Mouse (Mus musculus) forebrain, embryonic 11.5 days (tissue): ENCODE measurements around the gene Gramd4. TPM values are rescaled to one million over a fixed set of nuclear protein-coding genes. Genes with fewer than 3 reads are reported as not detected.
"Not testable (repeated sequence)": the region's sequence is repeated elsewhere in the genome, so short reads cannot be mapped to it uniquely, and the experiment has no call there.

Source experiments
- ATAC-seq: fragments of 200-750 bp; cut with Nextera tagmentation; replicated peaks from 2 replicates; pipeline ENCODE4 v1.8.0; 2017; ENCODE audit warnings: moderate TSS enrichment; ENCODE audit not compliant: low FRiP score
- DNase-seq: peaks from one replicate; pipeline ENCODE4 v3.0.0-alpha.2; 2017; ENCODE audit warnings: low spot score
- H3K27ac ChIP-seq: fragments of 300-500 bp; sonication (generic); 2 replicates; pipeline ENCODE4 v1.5.1; 2014; ENCODE audit warnings: low read depth, low read length
- H3K27me3 ChIP-seq: fragments of 300-500 bp; sonication (generic); 2 replicates; pipeline ENCODE4 v1.6.1; 2014; ENCODE audit warnings: mild to moderate bottlenecking, low read length, mixed read lengths; ENCODE audit not compliant: control insufficient read depth, insufficient read depth
- H3K36me3 ChIP-seq: fragments of 300-500 bp; sonication (generic); 2 replicates; pipeline ENCODE4 v1.6.1; 2014; ENCODE audit warnings: mild to moderate bottlenecking, low read length, moderate library complexity, mixed read lengths; ENCODE audit not compliant: control insufficient read depth, insufficient read depth
- H3K4me1 ChIP-seq: fragments of 300-500 bp; sonication (generic); replicated peaks from 2 replicates; pipeline ENCODE4 v1.6.1; 2014; ENCODE audit warnings: low read length, mixed read lengths; ENCODE audit not compliant: control insufficient read depth, insufficient read depth
- H3K4me2 ChIP-seq: fragments of 300-500 bp; sonication (generic); 2 replicates; pipeline ENCODE4 v1.6.1; 2014; ENCODE audit warnings: low read depth, mild to moderate bottlenecking, low read length, moderate library complexity, mixed read lengths; ENCODE audit not compliant: severe bottlenecking
- H3K4me3 ChIP-seq: fragments of 300-500 bp; sonication (generic); 2 replicates; pipeline ENCODE4 v1.5.1; 2014; ENCODE audit warnings: low read depth, low read length
- H3K9ac ChIP-seq: fragments of 300-500 bp; sonication (generic); 2 replicates; pipeline ENCODE4 v1.6.1; 2014; ENCODE audit warnings: low read length
- H3K9me3 ChIP-seq: fragments of 300-500 bp; sonication (generic); 2 replicates; pipeline ENCODE4 v1.6.1; 2016; ENCODE audit warnings: low read length, mixed read lengths; ENCODE audit not compliant: control insufficient read depth
- WGBS: fragments of 180-500 bp; shearing (Covaris S2); extraction: QIAGEN DNeasy Blood & Tissue Kit; methylation state at CpG from one replicate; pipeline ENCODE4 v1.1.7; 2014; 5-methylcytosine and 5-hydroxymethylcytosine counted together
- polyA plus RNA-seq: library from polyadenylated mRNA; unstranded; fragments of >200 nt; fragmentation: Nextera tagmentation; extraction: Ambion mirVana; gene quantifications from 2 replicates; pipeline ENCODE4 v1.2.1, GENCODE M21; 2014

The Gramd4 gene
- polyA plus RNA-seq, 1 experiment from 2014 or later = 15.5 TPM

- 39% methylated on average over 2 of the region's 2 CpGs for WGBS
- H3K4me2 ChIP-seq = no peak overlapping the region
- no peaks in the 10 kb centered on the region; the same call in 1 of the 2 replicates for H3K27me3 ChIP-seq
- no peaks in the 10 kb centered on the region for H3K36me3 ChIP-seq
- DNase-seq (peak; percentile 88), ATAC-seq (0 out of 2 replicates have a peak, but pooled peaks have one; percentile 19)
- H3K9ac ChIP-seq = no peak overlapping the region
- no peak overlapping the region for H3K4me3 ChIP-seq
- H3K4me1 ChIP-seq = peaks cover 7% of the 10 kb centered on the region; the same call in 1 of the 2 replicates
- H3K9me3 ChIP-seq = no peaks in the 10 kb centered on the region
- no peak overlapping the region for H3K27ac ChIP-seq
Measured at GRCm38 (mm10) chr15:86053890-86054536, 3.5 kb upstream of the Gramd4 start.

- not testable (repeated sequence) for H3K4me1 ChIP-seq, H3K36me3 ChIP-seq, H3K9ac ChIP-seq, H3K27ac ChIP-seq, H3K4me2 ChIP-seq, H3K27me3 ChIP-seq, ATAC-seq, H3K4me3 ChIP-seq, H3K9me3 ChIP-seq, DNase-seq
- 74% methylated on average over 3 of the region's 3 CpGs for WGBS
Measured at GRCm38 (mm10) chr15:86054861-86055260, 2.6 kb upstream of the Gramd4 start.

GRCm38 (mm10) chr15:86056221-86056760, 1.2 kb upstream of the Gramd4 start:
- no peak overlapping the region for H3K4me3 ChIP-seq
- no peaks in the 10 kb centered on the region for H3K9me3 ChIP-seq
- peaks cover 16% of the 10 kb centered on the region; the same call in 1 of the 2 replicates for H3K4me1 ChIP-seq
- 83% methylated on average over 5 of the region's 5 CpGs for WGBS
- no peak overlapping the region for H3K27ac ChIP-seq
- H3K27me3 ChIP-seq = no peaks in the 10 kb centered on the region; the same call in 1 of the 2 replicates
- H3K9ac ChIP-seq = no peak overlapping the region
- DNase-seq = no peak
- H3K4me2 ChIP-seq = no peak overlapping the region
- no peaks in the 10 kb centered on the region for H3K36me3 ChIP-seq
- ATAC-seq = no peak

- Histone ChIP-seq H3K9me3 (no peaks in the 10 kb centered on the region), H3K27me3 (no peaks in the 10 kb centered on the region; the same call in 1 of the 2 replicates), H3K4me3 (peak overlapping the region; percentile 86), H3K27ac (no peak overlapping the region; the same call in 1 of the 2 replicates), H3K36me3 (no peaks in the 10 kb centered on the region), H3K9ac (peak overlapping the region; percentile 91), H3K4me2 (peak overlapping the region; percentile 87), H3K4me1 (peaks cover 16% of the 10 kb centered on the region; the same call in 1 of the 2 replicates)
- 5% methylated on average over 7 of the region's 7 CpGs for WGBS
- DNase-seq (no peak), ATAC-seq (peak; percentile 19; the same call in 1 of the 2 replicates)
Measured at GRCm38 (mm10) chr15:86057908-86058307, 413 bp downstream of the Gramd4 start.

DNA sequence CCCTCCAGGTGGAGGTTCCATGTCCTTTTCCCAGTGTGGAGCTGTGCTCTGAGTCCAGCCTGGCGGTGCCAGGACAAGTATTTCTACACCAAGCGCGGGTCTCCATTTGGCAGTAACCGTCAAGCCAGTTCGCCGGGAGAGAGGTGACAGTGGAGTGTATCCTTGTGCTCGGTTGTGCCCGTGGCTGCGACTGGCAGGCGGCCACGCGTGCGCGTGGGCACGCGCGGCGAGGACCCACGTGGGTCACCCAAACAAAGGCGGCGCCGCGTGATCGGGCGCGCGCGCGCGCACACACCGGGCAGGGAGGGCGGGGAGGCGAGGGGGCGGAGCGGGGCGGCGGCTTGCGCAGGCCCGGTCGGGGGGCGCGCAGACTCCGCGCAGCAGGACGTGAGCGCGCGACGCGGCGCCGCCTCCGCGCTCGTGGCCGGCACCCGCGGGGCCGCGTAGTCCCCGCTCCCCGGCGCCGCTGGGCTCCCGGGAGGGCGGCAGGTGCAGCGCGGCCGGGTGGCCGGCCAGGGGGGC, 960 bp downstream of the Gramd4 start:
- H3K27me3 ChIP-seq = no peaks in the 10 kb centered on the region; the same call in 1 of the 2 replicates
- ATAC-seq = peak; percentile 77
- H3K4me1 ChIP-seq = peaks cover 16% of the 10 kb centered on the region; the same call in 1 of the 2 replicates
- H3K9me3 ChIP-seq = no peaks in the 10 kb centered on the region
- peak overlapping the region; percentile 53 for H3K27ac ChIP-seq
- peak overlapping the region; percentile 87 for H3K4me2 ChIP-seq
- DNase-seq = peak; percentile 92
- peak overlapping the region; percentile 91 for H3K9ac ChIP-seq
- no peaks in the 10 kb centered on the region for H3K36me3 ChIP-seq
- WGBS = 0% methylated on average over 43 of the region's 70 CpGs
- H3K4me3 ChIP-seq = peak overlapping the region; percentile 86

- peak overlapping the region; percentile 87 for H3K4me2 ChIP-seq
- H3K36me3 ChIP-seq = no peaks in the 10 kb centered on the region
- peak overlapping the region; percentile 53 for H3K27ac ChIP-seq
- peak; percentile 69 for ATAC-seq
- peak overlapping the region; percentile 86 for H3K4me3 ChIP-seq
- DNase-seq = no peak
- peaks cover 16% of the 10 kb centered on the region; the same call in 1 of the 2 replicates for H3K4me1 ChIP-seq
- H3K9me3 ChIP-seq = no peaks in the 10 kb centered on the region
- 2% methylated on average over 43 of the region's 49 CpGs for WGBS
- no peaks in the 10 kb centered on the region; the same call in 1 of the 2 replicates for H3K27me3 ChIP-seq
- H3K9ac ChIP-seq = peak overlapping the region; percentile 91
Measured at GRCm38 (mm10) chr15:86058931-86059834, 1.7 kb downstream of the Gramd4 start.

- Histone ChIP-seq H3K27ac (no peak overlapping the region), H3K36me3 (no peaks in the 10 kb centered on the region), H3K4me1 (peaks cover 16% of the 10 kb centered on the region; the same call in 1 of the 2 replicates), H3K27me3 (no peaks in the 10 kb centered on the region; the same call in 1 of the 2 replicates), H3K9me3 (no peaks in the 10 kb centered on the region), H3K4me3 (no peak overlapping the region), H3K9ac (peak overlapping the region; percentile 91), H3K4me2 (peak overlapping the region; percentile 87)
- DNase-seq (no peak), ATAC-seq (no peak)
- WGBS = 79% methylated on average over 7 of the region's 7 CpGs
Measured at GRCm38 (mm10) chr15:86059835-86060380, 2.4 kb downstream of the Gramd4 start.

- no peak overlapping the region for H3K27ac ChIP-seq
- no peak overlapping the region for H3K4me2 ChIP-seq
- no peaks in the 10 kb centered on the region for H3K36me3 ChIP-seq
- no peaks in the 10 kb centered on the region for H3K9me3 ChIP-seq
- no peaks in the 10 kb centered on the region; the same call in 1 of the 2 replicates for H3K27me3 ChIP-seq
- no peak overlapping the region for H3K9ac ChIP-seq
- no peak for DNase-seq
- H3K4me3 ChIP-seq = no peak overlapping the region
- 89% methylated on average over 12 of the region's 12 CpGs for WGBS
- H3K4me1 ChIP-seq = peaks cover 16% of the 10 kb centered on the region; the same call in 1 of the 2 replicates
- no peak for ATAC-seq
Measured at GRCm38 (mm10) chr15:86060581-86060980, 3.1 kb downstream of the Gramd4 start.
